Mouse (Mus musculus) bone marrow, adult 2 months (tissue): Measurements from ENCODE around the gene Mrvi1.

Source experiments
- CTCF ChIP-seq: fragments of 200-500 bp; IDR thresholded peaks from 2 replicates; pipeline ENCODE4 v1.5.1; 2011; ENCODE audit warnings: low read length, control low read depth; ENCODE audit not compliant: control insufficient read depth, insufficient read depth
- POLR2A ChIP-seq: fragments of 200-500 bp; IDR thresholded peaks from 2 replicates; pipeline ENCODE4 v1.6.1; 2011; ENCODE audit warnings: low read depth, mild to moderate bottlenecking, control low read depth, low read length, borderline replicate concordance; ENCODE audit not compliant: control insufficient read depth

DNA sequence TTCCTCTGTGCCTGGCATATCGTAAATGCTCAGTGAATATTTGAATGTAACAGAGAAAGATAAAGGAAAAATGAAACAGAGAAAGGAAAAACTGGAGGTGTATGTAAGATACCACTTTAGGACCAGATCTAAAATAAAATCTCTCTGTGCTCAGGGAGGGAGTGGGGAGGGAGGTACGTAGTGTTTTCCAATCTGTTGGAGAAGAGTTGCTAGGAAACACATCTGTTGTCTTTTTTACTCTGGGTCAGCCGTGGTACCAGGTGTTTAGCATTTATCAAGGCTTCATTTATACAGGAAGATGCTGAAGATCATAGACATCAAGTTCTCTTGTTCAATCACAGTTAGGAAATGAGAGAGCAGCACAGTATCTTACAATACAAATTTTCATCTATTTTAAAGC, 127.7 kb downstream of the Mrvi1 start:
- TF ChIP-seq CTCF (no peak), POLR2A (no peak)
